Mouse (Mus musculus): ENCODE data around the gene Cfap46.
"Not testable (repeated sequence)": the region's sequence is repeated elsewhere in the genome, so short reads cannot be mapped to it uniquely, and the experiment has no call there.

The Cfap46 gene

DNA sequence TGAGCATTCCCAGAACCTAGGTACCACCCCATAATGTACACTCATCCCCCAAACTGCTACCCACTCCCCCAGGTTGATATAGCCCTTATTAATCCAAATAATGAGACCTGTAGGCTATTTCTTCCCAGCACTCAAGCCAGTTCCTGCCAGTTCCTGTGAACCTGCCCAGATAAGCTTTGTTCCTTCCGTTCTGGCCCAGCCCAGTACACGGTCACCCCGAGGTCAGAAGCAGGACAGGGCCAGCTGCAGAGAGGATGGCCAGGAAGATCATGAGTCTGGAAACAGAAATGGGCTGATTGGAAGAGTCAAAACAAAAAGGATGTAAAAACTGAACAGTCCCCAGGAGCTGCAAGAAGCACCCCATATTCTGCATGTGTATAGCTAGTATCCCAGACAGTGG lies 20.3 kb downstream of the Cfap46 start:
- DNase-seq (ENCODE audit: low spot score in 2 of 2) = no peak

DNA sequence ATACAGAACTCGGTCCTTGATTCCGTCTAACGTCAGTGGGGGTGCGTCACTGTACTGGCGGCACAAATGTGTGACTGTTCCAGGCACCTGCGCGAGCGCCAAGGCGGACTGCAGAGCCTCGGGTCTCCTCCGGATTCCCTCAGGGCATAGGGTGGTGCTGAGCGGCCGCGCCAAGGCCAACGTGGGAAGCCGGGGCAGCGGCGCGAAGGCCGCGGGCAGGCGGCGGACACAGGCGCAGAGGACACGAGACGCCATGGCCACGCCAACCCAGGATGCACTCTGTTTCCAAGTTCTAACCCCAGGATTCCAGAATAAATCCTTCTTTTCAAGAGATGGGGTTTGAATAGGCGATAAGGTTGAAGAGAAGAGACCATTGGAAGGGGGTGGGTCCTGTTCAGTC lies 23.7 kb downstream of the Cfap46 start:
- not testable (repeated sequence) for DNase-seq (ENCODE audit: low spot score in 2 of 2)

DNA sequence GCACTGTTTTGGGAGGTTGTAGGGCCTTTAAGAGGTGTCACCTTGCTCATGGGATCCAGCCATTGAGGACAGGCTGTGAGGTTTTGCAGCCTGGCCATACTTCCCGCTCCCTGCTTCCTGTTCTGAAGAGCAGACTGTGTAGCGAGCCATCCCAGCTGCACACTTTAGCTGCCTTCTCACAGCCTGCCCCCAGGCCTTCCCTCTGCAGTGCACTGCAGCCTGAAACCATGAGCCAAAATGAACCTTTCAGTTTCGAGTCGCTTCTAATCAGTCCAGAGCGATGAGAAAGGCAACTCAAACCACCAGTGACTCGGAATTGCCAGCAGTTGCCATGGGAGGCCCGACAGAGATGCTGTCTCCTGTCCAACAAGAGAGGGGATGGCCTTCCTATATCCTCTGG lies 33.9 kb downstream of the Cfap46 start:
- DNase-seq (ENCODE audit: low spot score in 2 of 2) = no peak

DNA sequence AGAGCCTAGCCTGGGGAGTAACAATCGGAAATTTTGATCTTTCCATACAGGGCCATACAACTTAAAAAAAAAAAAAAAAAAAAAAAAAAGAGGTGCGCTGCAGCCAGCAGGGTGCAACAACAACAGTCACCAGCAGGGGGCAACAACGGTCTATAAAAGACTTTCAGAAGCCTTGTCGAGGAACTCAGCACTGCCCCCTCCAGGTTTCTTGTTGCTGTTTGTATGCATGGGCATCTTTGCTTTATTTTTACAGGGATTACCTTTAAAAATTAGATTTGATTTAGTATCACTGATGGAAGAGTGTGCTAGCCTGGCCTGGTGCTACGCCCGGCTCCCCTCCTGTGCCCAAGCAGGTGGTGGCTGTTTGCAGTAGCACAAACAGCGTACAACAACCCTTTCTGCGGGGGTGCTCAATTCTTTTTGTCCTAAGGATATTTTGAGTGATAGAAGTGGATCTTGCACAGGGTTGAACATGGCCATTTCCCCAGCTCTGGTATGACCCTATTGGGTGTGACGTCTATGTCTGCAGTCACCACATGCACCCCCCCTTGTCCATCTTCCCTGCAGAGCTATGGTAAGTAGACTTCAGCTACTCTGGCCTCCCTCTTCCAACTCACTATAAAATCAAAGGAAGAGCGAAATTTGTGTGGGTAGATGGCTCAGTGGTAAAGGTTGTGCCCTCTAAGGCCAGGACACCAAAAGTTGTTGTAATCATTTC lies 35.4 kb downstream of the Cfap46 start:
- peak; percentile 94 to 95 for DNase-seq (ENCODE audit: low spot score in 2 of 2)

DNA sequence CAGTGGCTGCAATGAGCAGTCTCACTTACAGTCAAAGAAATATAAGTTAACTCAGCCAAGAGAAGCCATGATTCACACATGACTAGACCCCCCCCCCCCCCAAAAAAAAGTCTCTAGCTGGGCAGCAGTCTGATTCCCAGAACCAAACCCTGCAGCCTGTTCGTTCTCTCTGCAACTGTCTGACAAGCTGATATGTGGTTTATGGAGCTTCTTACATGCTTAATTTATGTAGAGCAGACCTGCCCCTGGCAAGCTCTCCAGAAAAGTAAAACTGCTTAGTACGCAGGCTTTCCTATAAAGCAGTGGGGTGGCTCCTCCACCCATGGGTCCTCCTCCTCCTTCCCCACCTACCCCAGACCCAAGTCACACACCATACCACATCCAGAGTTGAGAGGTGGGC lies 50.2 kb downstream of the Cfap46 start:
- no peak for DNase-seq (ENCODE audit: low spot score in 2 of 2)

DNA sequence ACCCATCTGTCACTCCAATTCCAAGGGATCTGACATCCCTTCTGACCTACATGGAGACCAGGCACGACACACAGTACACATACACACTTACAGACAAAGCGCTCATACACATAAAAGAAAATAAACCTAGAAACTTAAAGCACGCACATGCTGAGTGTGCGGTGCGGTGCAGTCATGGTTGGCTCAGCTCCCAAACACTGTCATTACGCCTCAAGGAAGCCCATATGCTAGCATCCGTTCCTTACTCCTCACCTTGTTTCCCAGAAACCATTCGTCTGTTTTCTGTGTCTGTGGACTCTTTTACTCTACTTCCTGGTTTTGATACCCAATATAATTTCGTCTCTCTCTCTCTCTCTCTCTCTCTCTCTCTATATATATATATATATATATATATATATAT lies 58.5 kb downstream of the Cfap46 start:
- DNase-seq (ENCODE audit: low spot score in 2 of 2) = no peak

DNA sequence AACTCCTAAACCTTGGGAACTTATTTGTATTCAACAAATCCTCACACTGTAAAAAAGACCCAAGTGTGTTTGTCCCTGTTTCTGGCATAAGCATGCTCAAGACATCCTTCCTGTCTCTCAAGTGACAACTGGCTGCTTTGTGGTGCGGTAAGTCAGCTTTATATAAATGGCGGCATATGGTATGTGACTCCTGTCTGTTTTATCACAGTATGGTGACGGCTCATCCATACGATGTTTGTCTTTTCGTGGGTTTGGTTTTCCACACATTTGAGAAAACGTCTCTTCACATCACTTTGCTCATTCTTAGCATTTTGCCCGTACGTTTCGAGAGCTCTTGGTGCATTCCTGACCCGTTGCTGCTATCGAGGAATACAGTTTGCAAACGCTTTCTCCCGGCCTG lies 61.0 kb downstream of the Cfap46 start:
- DNase-seq (ENCODE audit: low spot score in 2 of 2) = peak in 1 of 2 experiments; percentile 17

DNA sequence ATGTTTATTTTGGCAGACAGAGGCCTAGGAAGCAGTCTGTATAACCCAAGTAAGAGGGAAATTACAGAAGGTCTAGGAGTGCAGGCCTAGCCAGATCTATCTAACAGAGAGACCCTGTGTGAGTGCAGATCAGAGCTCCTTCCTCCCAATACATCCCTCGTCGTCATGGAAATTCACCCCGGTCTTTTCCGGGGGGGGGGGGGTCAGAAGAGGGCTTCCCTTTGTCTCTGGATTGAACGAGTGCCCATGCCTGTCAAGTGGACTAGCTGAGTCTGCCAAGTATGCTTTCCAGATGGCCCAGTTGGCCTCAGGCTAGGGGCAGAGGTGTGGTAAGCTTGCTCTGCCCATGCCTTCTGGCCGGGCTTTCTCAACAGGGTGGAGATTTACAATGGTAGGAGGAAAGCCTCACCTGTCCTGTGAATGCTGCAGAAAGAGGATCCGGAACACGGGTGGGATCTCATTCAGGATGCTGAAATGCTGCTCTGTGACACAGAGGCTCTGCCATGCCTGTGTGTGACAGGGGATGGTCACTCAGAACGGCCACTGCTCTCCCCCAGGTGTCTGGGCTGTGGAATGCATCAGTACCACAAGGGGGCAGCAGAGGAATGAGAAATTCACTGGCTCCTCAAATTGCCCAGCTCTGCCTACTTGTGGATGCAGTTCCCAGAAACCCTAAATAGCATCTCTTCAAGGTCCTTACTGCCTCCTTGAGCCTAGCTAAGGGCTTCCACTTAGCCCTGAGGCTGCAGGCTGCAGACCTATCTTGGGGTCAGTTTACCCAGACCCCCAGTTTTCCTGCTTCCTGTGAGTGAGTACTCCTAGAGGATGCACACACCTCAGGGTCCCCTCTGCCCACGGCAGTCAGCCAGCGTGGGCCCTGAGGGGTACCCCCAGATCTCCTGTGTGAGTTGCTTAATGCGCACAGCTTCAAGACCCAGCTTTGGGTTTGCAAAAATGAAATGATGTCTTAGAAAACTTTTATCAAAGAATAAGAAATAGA lies 67.5 kb downstream of the Cfap46 start:
- DNase-seq (ENCODE audit: low spot score in 2 of 2) = peak; percentile 73 to 83

DNA sequence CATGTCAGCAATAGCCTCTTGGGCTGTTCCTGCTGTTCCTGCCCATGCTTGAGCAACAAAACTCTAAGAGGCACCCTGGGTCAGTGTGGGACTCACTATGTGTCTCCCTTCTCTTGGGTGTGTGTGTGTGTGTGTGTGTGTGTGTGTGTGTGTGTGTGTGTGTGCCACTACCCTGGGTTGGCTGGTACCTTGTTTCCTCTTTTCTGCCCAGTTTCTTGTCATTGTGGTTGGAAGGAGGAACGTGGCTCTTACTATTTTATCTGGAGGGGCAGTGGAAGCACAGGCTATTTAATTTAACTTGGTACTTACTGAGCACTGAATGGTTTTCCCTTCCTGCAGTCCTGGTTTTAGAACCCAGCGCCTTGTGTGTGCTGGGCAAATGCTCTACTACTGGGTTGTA lies 73.3 kb downstream of the Cfap46 start:
- no peak for DNase-seq (ENCODE audit: low spot score in 2 of 2)

DNA sequence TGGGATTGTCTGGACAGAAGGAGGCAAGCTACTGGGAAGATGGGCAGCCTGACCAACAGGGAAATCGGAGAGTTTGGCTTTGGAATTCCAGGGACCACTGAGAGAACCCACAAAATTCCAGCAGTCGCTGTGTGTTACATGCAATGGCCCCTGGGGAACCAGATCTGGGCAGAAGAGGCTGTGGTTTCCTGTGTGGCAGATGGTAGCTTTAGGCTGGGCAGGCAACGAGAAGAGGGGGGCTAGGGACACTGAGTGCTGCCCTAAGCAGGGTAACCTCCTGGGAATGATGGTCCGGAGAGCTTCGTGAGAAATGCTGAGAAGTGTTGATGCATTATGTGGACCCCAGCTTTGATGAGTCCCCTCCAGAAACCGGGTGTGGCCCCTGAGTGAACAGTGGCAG lies 87.8 kb downstream of the Cfap46 start:
- no peak for DNase-seq (ENCODE audit: low spot score in 2 of 2)

DNA sequence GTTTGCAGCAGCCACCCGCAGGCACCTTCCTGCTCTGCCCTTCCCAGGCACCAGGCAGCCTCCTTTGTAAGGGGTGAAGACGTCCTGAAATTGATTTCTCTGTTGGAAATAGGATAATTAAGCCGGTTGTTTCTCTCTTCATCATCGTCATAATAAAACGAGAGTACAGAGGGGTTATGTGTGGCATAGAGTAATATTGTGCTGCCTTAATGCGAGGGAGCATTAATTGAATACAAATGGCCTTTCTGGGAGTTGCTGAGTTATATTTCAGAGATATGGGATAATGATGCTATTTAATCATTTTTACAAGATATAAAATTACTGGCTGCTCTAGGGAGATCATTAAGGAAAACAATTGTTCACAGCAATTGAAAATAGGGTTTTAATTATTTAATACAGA lies 88.3 kb downstream of the Cfap46 start:
- DNase-seq (ENCODE audit: low spot score in 2 of 2) = no peak

DNA sequence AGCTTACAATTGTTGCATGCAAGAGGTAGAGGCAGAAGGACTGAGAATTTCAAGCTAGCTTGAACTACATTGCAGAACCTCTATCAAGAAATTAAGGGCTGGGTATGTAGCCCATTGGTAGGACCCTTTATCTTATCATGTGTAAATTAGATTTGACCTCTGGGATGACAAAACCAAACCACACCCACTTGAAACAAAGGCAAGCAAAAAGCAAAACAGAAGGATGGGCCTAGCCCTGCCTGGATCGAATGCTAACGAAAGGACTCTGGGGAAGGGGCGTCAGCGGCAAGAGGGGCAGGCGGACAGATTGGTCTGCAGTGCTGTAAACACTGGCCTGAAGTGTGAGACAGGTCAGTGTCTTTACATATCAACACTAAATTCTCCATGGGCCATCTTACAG lies 92.3 kb downstream of the Cfap46 start:
- DNase-seq (ENCODE audit: low spot score in 2 of 2) = no peak

DNA sequence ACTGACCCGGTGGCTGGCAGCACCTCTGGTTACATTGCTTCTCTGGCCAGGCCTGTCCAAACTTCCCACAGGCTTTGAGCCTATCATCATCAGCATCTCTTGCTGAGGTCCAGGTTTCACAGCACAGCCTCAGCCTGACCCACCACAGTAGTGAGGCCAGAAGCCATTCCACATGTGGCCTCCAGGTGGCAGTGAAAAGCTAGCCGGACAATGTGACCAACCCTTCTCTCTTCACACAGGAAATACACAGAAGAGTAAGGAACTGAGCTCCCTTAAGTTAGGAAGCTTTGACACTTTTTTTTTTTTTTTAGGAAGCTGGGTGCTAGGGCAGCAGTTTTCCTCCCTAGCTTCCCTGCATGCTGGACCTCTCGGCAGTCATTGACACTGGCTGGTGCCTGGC lies 93.3 kb downstream of the Cfap46 start:
- peak in 1 of 2 experiments; percentile 45 for DNase-seq (ENCODE audit: low spot score in 2 of 2)

DNA sequence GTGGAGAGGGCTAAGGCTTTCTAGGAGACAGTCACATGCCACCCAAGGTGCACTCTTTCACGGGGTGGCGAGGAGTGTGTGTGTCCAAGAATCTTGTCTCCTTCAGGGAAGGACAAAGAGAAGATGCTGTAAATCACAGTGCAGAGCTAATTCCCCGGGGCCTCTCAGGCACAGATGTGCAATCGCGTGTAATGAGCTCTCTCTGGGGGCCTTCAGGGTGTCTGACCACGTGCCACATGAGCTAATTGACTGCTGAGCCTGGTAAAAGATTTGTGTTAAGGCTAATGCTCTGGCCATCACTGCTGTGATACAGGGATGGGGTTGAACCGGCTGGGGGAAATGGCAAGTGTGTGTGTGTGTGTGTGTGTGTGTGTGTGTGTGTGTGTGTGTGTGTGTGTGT lies 95.7 kb downstream of the Cfap46 start:
- DNase-seq (ENCODE audit: low spot score in 2 of 2) = no peak

DNA sequence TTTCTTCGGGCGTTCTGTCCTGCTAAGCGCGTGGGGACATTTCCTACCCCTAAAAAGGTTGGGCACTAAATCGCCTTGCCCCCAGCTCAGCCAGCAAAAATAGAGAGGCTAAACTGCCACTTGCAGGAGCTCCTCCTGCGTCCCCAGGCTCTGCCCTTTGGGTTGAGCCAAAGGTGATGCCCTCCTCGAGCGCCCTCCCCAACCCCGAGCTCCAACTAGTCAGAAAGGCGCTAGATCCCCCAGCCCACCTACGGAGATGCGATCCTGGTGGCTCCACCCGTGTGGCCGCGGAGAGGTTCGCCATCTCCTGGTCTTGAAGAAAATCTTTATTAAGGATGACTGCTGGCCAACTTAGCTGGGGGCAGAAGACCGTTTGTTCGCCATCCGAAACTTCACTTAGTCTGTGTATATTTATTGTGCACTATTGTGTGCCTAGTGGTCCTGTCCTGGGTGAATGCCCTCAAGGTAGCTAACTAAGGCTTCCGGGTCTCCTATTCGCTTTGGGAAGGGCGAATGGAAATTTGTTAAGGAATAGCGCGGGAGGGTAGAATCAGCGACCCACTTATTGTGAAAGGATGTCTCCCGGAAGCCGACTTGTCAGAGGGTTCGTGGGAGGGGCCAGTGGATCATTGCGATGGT lies 98.3 kb downstream of the Cfap46 start:
- no peak for DNase-seq (ENCODE audit: low spot score in 2 of 2)

DNA sequence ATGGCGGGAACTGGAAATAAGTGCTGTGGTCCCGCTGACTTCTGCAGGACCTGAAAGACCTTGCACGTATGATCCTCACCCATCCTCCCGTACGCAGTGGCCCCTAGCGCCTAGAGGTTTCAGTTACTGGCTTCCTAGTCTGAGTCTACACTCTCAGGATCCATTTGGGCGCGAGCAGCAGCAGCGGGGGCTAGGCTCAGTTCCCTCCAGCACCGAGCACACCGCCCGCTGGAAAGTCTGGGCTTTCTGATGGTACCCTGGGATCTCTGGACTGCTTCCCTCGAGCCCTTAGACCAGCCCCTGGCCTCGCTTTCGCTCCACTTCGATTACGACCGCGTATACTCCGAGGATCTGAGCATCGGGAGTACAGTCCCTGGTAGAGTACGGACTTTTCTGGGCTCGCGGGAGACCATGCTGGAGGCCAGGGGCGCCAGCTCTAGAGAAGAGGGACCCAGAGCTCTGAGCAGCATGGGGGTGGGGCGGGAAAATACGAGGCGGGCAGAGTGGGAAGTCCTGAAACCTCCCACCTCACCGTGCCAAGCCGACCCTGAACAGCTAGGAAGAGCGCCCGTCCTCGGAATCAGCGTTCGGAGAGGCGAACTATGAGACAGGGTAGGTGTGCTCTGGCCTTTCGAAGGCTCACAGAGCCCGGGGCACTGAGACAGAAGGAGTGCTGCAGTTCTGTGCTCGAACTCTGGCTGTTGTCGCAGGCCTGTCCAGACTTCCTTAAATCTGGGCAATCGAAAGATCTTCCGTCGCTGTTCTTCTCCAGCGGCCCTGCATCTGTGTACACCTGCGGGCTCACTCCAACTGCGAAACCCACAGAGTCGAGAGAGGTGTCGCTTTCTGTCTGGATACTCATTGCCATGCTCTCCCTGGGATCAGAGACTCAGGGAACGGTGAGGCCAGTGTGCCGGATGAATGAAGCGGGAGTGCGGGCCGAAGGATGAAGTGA lies 99.1 kb downstream of the Cfap46 start:
- no peak for DNase-seq (ENCODE audit: low spot score in 2 of 2)

DNA sequence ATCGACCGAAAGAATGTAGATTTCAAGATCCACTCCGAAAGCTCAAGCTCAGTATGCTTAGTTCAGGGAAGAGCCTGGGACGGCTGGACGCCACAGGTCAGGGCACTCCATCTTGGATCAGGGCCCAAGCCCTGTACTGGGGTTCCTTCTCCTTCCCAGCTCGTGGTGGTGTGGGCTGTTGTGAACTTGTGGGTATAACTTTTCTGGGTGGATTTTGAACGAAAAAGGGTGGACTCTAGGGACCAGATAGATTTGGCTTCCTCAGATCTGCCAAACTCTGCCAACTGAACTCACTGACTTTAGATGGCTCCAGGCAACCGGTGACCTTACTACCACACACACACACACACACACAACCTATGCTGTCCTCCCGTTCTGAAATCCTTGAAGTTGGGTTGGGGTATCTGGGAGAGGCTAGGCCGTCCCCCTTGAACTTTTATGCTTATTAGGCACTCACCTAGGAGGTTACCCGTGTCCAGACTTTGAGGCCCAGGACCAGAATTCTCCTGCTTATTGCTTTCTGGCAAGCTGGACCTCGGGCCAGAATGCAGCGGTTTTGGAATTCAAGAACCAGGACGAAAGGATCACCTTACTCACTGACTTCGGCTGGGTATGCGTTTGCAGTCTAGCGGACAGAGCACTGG lies 100.4 kb downstream of the Cfap46 start:
- no peak for DNase-seq (ENCODE audit: low spot score in 2 of 2)

DNA sequence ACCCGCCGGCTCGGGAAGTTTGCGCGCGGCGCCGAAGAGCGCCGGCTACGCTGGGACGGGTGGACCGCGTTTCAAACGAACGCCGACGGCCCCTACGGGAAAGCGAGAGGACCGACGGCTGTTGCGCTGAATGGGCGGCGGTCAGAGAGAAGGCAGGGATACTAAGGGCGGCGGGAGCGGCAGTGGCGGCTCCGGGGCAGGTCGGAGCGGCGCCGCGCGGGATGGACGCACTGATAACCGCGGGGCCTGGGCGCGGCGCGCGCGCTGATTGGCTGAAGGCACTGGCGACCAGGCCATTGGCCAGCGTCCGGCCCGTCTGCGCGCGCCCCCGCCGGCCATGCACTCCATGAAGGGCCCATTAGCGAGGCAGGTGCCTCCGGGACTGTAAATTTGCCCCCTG lies 101.0 kb downstream of the Cfap46 start, which contains the start of gene Nkx6-2:
Nkx6-2 (minus strand) TSS at position 203 of the 400 bp plus-strand sequence.
- DNase-seq (ENCODE audit: low spot score in 2 of 2) = peak in 1 of 2 experiments; percentile 33

DNA sequence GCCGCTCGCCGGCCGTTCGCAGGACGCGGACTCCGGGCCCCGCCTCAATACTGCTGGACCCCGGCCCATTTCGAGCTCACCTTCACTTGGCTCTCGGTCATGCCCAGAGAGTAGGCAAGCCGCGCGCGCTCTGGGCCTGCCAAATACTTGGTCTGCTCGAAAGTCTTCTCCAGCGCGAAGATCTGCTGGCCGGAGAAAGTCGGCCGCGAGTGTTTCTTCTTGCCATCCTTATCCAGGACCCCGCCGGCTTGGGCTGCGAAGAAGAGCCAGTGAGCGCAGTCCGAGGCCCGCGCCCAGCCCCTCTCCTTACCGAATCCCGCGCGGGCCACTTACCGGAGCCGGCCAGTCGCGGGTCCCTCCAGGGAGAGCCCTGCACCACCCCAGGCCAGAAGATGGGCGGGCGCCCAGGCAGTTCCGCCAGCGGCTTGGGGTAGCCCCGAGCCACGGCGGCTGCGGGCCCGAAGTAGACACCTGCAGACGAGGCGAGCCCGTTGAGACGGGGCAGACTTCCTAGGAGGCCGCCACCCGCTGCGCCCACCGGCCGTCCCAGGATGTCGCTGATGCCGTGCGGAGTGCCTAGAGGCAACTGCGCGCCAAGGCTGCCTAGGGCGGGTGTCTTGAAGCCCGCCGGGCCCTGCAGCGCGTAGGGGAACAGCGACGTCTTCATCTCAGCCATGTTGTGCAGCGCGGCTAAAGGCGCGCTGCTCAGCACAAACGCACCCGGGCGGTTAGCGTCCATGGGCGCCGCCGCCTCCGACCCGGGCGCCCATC lies 101.6 kb downstream of the Cfap46 start:
- no peak for DNase-seq (ENCODE audit: low spot score in 2 of 2)
